Mouse (Mus musculus) liver, embryonic 11.5 days (tissue): ENCODE measurements around the gene Rsg1. TPM values are rescaled to one million over a fixed set of nuclear protein-coding genes. Genes with fewer than 3 reads are reported as not detected.
A peak's percentile ranks its signal among the peaks of the same experiment; 100 is the strongest.

Source experiments
- ATAC-seq: fragments of 200-750 bp; cut with Nextera tagmentation; replicated peaks from 2 replicates; pipeline ENCODE4 v1.8.0; 2017; ENCODE audit warnings: moderate number of reproducible peaks, mild to moderate bottlenecking, moderate TSS enrichment, moderate library complexity; ENCODE audit not compliant: low FRiP score
- DNase-seq: peaks from one replicate; pipeline ENCODE4 v3.0.0-alpha.2; 2017; ENCODE audit warnings: low spot score
- H3K27ac ChIP-seq: fragments of 300-500 bp; sonication (generic); 2 replicates; pipeline ENCODE4 v1.5.1; 2014; ENCODE audit warnings: mild to moderate bottlenecking, low read depth, low read length, control low read depth
- H3K27me3 ChIP-seq: fragments of 300-500 bp; sonication (generic); replicated peaks from 2 replicates; pipeline ENCODE4 v1.6.1; 2014; ENCODE audit warnings: low read length, mixed read lengths; ENCODE audit not compliant: control insufficient read depth, insufficient read depth
- H3K36me3 ChIP-seq: fragments of 300-500 bp; sonication (generic); 2 replicates; pipeline ENCODE4 v1.6.1; 2014; ENCODE audit warnings: mild to moderate bottlenecking, low read length, moderate library complexity, mixed read lengths; ENCODE audit not compliant: control insufficient read depth, insufficient read depth
- H3K4me1 ChIP-seq: fragments of 300-500 bp; sonication (generic); replicated peaks from 2 replicates; pipeline ENCODE4 v1.6.1; 2014; ENCODE audit warnings: low read length, mixed read lengths; ENCODE audit not compliant: control insufficient read depth, insufficient read depth
- H3K4me2 ChIP-seq: fragments of 300-500 bp; sonication (generic); 2 replicates; pipeline ENCODE4 v1.6.1; 2014; ENCODE audit warnings: mild to moderate bottlenecking, control low read depth, moderate library complexity
- H3K4me3 ChIP-seq: fragments of 300-500 bp; sonication (generic); 2 replicates; pipeline ENCODE4 v1.5.1; 2014; ENCODE audit warnings: low read depth, low read length, control low read depth
- H3K9ac ChIP-seq: fragments of 300-500 bp; sonication (generic); 2 replicates; pipeline ENCODE4 v1.6.1; 2014; ENCODE audit warnings: low read depth, low read length, control low read depth
- H3K9me3 ChIP-seq: fragments of 300-500 bp; sonication (generic); 2 replicates; pipeline ENCODE4 v1.6.1; 2016; ENCODE audit warnings: low read length, inconsistent platforms, mixed read lengths; ENCODE audit not compliant: control insufficient read depth
- WGBS: fragments of 180-500 bp; shearing (Covaris S2); extraction: QIAGEN DNeasy Blood & Tissue Kit; methylation state at CpG from one replicate; pipeline ENCODE4 v1.1.7; 2014; 5-methylcytosine and 5-hydroxymethylcytosine counted together
- polyA plus RNA-seq: library from polyadenylated mRNA; unstranded; fragments of >200 nt; fragmentation: Nextera tagmentation; extraction: Ambion mirVana; gene quantifications from 2 replicates; pipeline ENCODE4 v1.2.1, GENCODE M21; 2014

The Rsg1 gene
- polyA plus RNA-seq, 1 experiment from 2014 or later, result 4.6 TPM

DNA sequence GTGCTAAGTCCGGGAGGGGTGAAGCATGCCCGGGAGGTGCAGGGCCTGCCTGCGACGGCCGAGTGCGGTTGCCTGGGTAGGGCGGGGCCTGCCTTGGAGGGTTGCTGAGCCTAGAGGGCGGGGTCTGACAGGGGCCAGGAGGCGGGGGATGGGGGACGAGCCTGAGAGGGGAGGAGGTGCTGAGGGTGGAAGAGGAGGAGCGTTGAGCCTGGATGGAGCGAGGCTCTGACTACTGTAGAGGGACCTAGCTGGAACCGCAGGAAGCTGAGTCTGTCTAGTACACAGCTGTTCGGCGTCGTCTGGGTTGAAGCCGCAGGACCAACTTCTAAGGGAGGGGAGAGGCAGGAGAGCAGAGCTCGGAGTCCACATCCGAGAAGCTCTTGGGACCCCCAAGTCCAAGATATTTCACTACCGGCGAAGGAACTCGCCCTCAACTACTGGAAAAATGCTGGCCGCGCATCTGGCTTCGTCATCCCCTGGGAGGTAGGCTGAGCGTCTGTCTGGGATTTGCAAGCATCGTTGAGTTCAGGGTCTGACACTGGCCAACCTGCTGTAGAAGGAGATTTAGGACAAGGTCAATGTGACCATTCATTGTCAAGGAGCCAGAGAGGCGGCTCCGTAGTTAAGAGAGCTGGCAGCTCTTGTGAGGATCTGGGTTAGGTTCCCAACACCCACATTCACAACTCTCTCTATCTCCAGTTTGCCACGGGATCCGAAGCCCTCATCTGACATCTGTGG lies 25.8 kb downstream of the Rsg1 start, which contains the start of gene Arhgef19:
Arhgef19 (plus strand) TSS at position 112 of the 738 bp plus-strand sequence.
- ATAC-seq (peak; percentile 91), DNase-seq (peak; percentile 85)
- no peaks in the 10 kb centered on the region for H3K9me3 ChIP-seq
- 4% methylated on average over 31 of the region's 31 CpGs for WGBS
- H3K4me1 ChIP-seq, result peaks cover 23% of the 10 kb centered on the region
- no peak within 1 kb of the TSS for H3K27ac ChIP-seq
- H3K36me3 ChIP-seq, result no peaks in the 10 kb centered on the region
- peak within 1 kb of the TSS; percentile 52 for H3K9ac ChIP-seq
- peak within 1 kb of the TSS; percentile 69 for H3K4me2 ChIP-seq
- H3K4me3 ChIP-seq, result peak within 1 kb of the TSS; percentile 40
- H3K27me3 ChIP-seq, result peaks cover 86% of the 10 kb centered on the region

DNA sequence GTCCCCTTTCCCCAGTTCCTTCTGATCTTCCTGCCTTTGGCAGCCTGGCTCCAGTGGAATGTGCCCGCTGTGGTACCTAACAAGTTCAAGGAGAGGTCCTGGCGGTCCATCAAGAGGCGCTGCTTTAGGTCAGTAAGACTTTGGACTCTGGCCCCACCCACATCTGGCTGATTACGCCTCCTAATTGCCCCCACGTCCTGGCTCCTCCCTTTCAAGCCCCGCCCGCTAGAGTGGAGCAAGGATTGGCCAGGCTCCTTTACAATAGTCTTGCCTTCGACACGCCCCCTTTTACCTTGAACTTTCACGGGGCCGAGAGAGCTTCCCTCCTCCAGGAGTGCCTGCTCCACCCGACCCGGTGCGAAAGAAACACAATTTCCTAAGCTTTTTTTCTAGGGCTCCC lies 26.9 kb downstream of the Rsg1 start:
- Histone ChIP-seq H3K4me1 (peaks cover 23% of the 10 kb centered on the region), H3K4me3 (peak overlapping the region; percentile 22), H3K9me3 (no peaks in the 10 kb centered on the region), H3K4me2 (peak overlapping the region; percentile 69), H3K36me3 (no peaks in the 10 kb centered on the region), H3K27ac (no peak overlapping the region), H3K9ac (no peak overlapping the region), H3K27me3 (peaks cover 95% of the 10 kb centered on the region)
- DNase-seq (no peak), ATAC-seq (peak; percentile 51)
- WGBS, result 3% methylated on average over 14 of the region's 14 CpGs

DNA sequence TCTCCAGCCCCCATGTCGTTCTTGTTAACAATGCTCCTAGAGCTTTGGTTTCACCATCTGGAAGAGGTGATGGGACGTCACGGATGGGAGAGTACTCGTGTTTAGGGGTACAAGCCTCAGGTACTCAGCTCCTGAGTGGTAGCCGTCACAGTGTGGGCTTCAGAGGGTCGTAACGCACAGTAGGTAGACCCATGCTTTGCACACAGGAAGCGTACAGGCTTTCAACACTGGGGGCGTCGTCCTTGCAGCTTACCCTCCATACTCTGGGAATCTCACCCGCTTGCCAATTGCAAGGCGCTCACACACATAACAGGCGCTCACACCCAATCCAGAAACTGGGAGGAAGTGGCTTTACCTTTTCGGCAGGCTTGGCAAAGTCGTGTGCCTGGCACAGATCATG lies 28.1 kb downstream of the Rsg1 start:
- peaks cover 27% of the 10 kb centered on the region for H3K4me1 ChIP-seq
- 26% methylated on average over 15 of the region's 15 CpGs for WGBS

DNA sequence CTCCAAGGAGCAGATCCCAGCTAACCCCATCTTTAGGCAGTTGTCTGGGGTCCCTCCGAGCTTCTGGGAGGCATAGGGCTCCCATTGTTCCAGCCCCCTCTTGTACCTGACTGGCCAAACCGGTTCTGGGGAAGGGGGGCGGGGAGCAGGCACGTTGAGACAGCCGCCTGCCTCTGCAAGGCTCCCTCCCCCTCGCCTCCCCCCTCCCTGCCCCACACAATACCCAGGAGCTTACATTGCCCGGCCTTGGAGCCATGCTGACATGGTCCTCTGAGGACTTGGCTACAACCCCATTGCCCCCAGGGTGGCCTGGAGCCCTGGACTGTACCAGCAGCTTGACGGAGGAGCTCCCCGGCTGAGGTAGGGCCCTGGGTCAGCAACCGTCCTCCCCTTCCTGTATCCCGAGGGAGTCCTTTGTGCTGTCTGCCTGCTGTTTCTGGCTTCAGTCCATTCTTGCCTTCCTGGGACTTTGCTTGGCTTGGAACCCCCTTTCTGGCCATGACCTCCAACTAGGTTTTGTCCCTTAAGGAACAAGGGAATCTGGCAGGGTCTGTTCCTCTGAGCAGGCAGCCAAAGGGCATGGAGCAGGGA lies 29.0 kb downstream of the Rsg1 start:
- 9% methylated on average over 10 of the region's 11 CpGs for WGBS
- DNase-seq, result no peak

More for the DNA sequence above, 28.1 kb downstream of the Rsg1 start:
- Histone ChIP-seq H3K27me3 (peaks cover 97% of the 10 kb centered on the region), H3K36me3 (no peaks in the 10 kb centered on the region), H3K27ac (no peak overlapping the region), H3K4me2 (no peak overlapping the region), H3K4me3 (no peak overlapping the region), H3K9ac (no peak overlapping the region), H3K9me3 (no peaks in the 10 kb centered on the region)
- no peak for ATAC-seq
- DNase-seq, result no peak

DNA sequence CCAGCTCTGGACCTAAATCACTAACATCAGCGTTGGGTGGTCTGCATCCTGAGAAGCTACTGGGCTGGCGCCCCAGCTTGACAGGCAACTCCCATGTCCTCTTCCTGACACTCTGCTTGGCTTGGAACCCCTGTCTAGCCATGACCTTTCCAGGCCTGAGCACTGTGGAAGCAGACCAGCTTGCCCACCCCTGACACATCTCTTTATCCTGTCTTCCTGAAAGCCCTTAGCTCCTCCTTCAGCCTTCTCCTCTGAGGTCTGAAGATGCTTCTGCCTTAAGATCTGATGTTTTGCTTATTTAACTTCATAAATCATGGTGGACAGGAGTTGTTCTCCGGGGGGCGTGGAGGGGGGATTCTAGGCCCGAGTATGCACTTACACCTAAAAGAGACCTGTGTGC lies 29.9 kb downstream of the Rsg1 start:
- Histone ChIP-seq H3K27me3 (peaks cover 100% of the 10 kb centered on the region), H3K9me3 (no peaks in the 10 kb centered on the region), H3K9ac (no peak overlapping the region), H3K36me3 (no peaks in the 10 kb centered on the region), H3K4me2 (no peak overlapping the region), H3K27ac (no peak overlapping the region), H3K4me3 (no peak overlapping the region), H3K4me1 (peaks cover 38% of the 10 kb centered on the region)
- ATAC-seq (no peak), DNase-seq (no peak)
- WGBS, result 47% methylated on average over 5 of the region's 5 CpGs

More for the DNA sequence above, 29.0 kb downstream of the Rsg1 start:
- Histone ChIP-seq H3K27me3 (peaks cover 99% of the 10 kb centered on the region), H3K27ac (no peak overlapping the region), H3K9ac (no peak overlapping the region), H3K4me2 (no peak overlapping the region), H3K36me3 (no peaks in the 10 kb centered on the region), H3K4me3 (no peak overlapping the region), H3K4me1 (peaks cover 32% of the 10 kb centered on the region), H3K9me3 (no peaks in the 10 kb centered on the region)
- ATAC-seq, result no peak

DNA sequence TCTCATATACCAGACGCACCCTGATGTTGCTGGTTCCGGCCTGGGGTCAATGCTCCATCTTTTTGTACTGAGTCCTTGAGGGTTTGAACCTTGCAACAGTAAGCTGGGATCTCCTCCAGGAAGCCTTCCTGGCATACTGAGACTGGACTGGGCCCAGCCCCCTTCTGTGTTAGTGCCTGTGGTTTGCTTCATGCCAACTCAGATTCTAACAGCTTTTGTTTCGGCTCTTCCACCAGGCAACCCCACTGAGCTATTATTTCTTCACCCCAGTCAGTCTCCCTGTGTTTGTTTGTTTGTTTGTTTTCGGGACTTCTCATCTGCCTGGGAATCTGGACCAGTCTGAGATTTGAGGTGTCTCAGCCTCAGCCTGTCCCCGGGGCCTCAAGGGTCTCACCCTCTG lies 30.6 kb downstream of the Rsg1 start:
- Histone ChIP-seq H3K9me3 (no peaks in the 10 kb centered on the region), H3K9ac (no peak overlapping the region), H3K27ac (no peak overlapping the region), H3K4me1 (peaks cover 30% of the 10 kb centered on the region), H3K4me3 (no peak overlapping the region), H3K36me3 (no peaks in the 10 kb centered on the region), H3K27me3 (peaks cover 100% of the 10 kb centered on the region), H3K4me2 (no peak overlapping the region)
- DNase-seq (no peak), ATAC-seq (no peak)
- WGBS, result 52% methylated on average over 5 of the region's 5 CpGs

DNA sequence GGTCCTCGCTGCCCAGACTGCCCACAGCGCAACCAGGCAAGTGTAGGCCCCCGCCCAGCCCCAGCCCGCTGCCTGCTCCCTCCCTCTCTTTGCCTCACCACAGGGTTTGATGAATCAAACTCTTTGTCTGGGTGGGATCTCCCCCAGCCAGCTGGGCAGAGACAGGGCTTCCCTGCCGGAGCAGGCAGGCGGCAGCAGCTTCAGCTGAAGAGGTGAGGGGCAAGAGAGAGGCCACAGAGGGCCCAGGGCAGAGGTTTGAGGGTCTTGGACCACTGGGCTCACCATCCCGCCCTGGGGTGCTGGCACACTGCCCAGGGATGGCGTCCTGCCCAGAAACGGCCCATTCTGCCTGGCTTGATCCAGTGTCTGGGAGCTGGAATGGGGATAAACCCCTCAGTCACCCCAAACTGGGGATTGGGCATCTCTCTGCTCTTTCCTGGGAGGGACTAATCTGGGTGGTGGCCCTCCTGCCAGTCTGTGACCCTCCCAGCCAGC lies 31.2 kb downstream of the Rsg1 start:
- Histone ChIP-seq H3K9ac (no peak overlapping the region), H3K27ac (no peak overlapping the region), H3K4me2 (no peak overlapping the region), H3K36me3 (no peaks in the 10 kb centered on the region), H3K27me3 (peaks cover 99% of the 10 kb centered on the region), H3K4me1 (peaks cover 26% of the 10 kb centered on the region), H3K4me3 (no peak overlapping the region), H3K9me3 (no peaks in the 10 kb centered on the region)
- DNase-seq, result no peak
- 36% methylated on average over 9 of the region's 9 CpGs for WGBS
- no peak for ATAC-seq

DNA sequence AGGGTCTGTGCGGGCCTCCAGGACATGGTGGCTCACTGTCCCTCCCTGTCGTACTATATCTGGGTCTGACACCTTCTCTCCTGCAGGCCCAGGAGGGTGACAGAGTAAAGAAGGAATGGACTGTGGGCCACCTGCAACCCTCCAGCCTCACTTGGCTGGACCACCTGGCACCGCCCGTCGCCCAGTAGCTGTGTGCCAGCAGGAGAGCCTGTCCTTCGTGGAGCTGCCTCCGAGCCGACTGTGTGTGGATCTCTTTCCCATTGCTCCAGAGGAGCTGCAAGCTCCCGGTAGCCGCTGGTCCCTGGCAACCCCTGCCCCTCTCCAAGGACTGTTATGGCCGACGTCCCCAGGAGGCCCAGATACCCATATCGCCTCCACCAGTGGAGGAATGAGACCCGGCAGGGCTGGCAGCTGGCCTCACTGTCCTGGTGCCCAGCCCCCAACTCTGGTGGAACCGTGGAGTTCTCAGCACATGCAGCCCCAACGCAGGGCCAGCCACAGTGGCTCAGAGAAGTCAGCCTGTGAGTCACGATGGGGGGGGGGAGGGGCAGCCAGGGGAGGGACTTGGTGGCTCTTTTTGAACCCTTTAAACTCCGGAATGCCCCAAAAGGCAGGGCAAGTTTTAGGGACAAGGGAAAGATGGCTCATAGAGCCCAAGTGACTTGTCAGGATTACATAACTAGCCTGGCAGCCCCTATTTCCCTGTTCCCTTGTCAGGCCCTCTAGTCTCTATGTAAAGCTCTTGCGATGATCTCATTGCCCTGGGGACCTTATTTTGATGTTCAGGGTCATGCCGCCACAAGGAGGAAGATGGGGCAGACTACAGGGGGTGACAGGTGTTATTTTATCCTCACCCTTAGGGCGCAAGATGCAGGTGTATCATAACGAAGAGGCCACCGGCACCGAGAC lies 32.6 kb downstream of the Rsg1 start:
- H3K27me3 ChIP-seq, result peaks cover 98% of the 10 kb centered on the region
- no peak overlapping the region for H3K9ac ChIP-seq
- no peaks in the 10 kb centered on the region for H3K36me3 ChIP-seq
- no peak overlapping the region for H3K4me2 ChIP-seq
- no peak for DNase-seq
- 24% methylated on average over 24 of the region's 24 CpGs for WGBS
- H3K27ac ChIP-seq, result no peak overlapping the region
- no peaks in the 10 kb centered on the region for H3K9me3 ChIP-seq
- no peak for ATAC-seq
- H3K4me3 ChIP-seq, result no peak overlapping the region
- peaks cover 20% of the 10 kb centered on the region for H3K4me1 ChIP-seq
